Mouse (Mus musculus): Measurements from ENCODE around the gene Csnk1g2. TPM values are rescaled to one million over a fixed set of nuclear protein-coding genes. Genes with fewer than 3 reads are reported as not detected.

Csnk1g2 gene
- polyA plus RNA-seq, 1 experiment from 2014 or later: 79.9 TPM

Small RNA genes within 50 kb of the gene (microRNA-seq; reads per million reads assigned to microRNA genes)
- not detected for gene Mir6912

Other genes starting within 250 kb of the Csnk1g2 start
- 13.6 and 15.0 TPM in 2 replicates for gene Mex3d, start 235.2 kb upstream of the Csnk1g2 start, polyA plus RNA-seq (2015; fragmentation: Nextera tagmentation; extraction: Ambion mirVana)
- 174 and 188 TPM in 2 replicates for gene Mbd3, start 223.3 kb upstream of the Csnk1g2 start, polyA plus RNA-seq (2015; fragmentation: Nextera tagmentation; extraction: Ambion mirVana)
- 455 and 532 TPM in 2 replicates for gene Uqcr11, start 216.0 kb upstream of the Csnk1g2 start, polyA plus RNA-seq (2015; fragmentation: Nextera tagmentation; extraction: Ambion mirVana)
- 30.2 and 35.2 TPM in 2 replicates for gene Tcf3, start 189.2 kb upstream of the Csnk1g2 start, polyA plus RNA-seq (2015; fragmentation: Nextera tagmentation; extraction: Ambion mirVana)
- gene Onecut3, start 128.0 kb upstream of the Csnk1g2 start, polyA plus RNA-seq (2015; fragmentation: Nextera tagmentation; extraction: Ambion mirVana): 1.2 and 1.6 TPM in 2 replicates
- 1.1 and 1.4 TPM in 2 replicates for gene Atp8b3, start 83.7 kb upstream of the Csnk1g2 start, polyA plus RNA-seq (2015; fragmentation: Nextera tagmentation; extraction: Ambion mirVana)
- 26.9 and 27.6 TPM in 2 replicates for gene Rexo1, start 61.3 kb upstream of the Csnk1g2 start, polyA plus RNA-seq (2015; fragmentation: Nextera tagmentation; extraction: Ambion mirVana)
- 4.9 and 5.5 TPM in 2 replicates for gene Klf16, start 45.5 kb upstream of the Csnk1g2 start, polyA plus RNA-seq (2015; fragmentation: Nextera tagmentation; extraction: Ambion mirVana)
- 97.0 and 108 TPM in 2 replicates for gene Abhd17a, start 32.5 kb upstream of the Csnk1g2 start, polyA plus RNA-seq (2015; fragmentation: Nextera tagmentation; extraction: Ambion mirVana)
- 61.2 and 64.3 TPM in 2 replicates for gene Scamp4, start 20.0 kb upstream of the Csnk1g2 start, polyA plus RNA-seq (2015; fragmentation: Nextera tagmentation; extraction: Ambion mirVana)
- 4.5 and 6.2 TPM in 2 replicates for gene Adat3, start 20.0 kb upstream of the Csnk1g2 start, polyA plus RNA-seq (2015; fragmentation: Nextera tagmentation; extraction: Ambion mirVana)
- 3.0 and 4.0 TPM in 2 replicates for gene Gm49322, start 16.8 kb upstream of the Csnk1g2 start, polyA plus RNA-seq (2015; fragmentation: Nextera tagmentation; extraction: Ambion mirVana)
- gene Btbd2, start 34.2 kb downstream of the Csnk1g2 start, polyA plus RNA-seq (2015; fragmentation: Nextera tagmentation; extraction: Ambion mirVana): 71.8 and 73.5 TPM in 2 replicates
- gene Mknk2, start 55.3 kb downstream of the Csnk1g2 start, polyA plus RNA-seq (2015; fragmentation: Nextera tagmentation; extraction: Ambion mirVana): 43.7 and 49.1 TPM in 2 replicates
- 61.4 and 64.3 TPM in 2 replicates for gene Mob3a, start 79.1 kb downstream of the Csnk1g2 start, polyA plus RNA-seq (2015; fragmentation: Nextera tagmentation; extraction: Ambion mirVana)
- 44.9 and 49.5 TPM in 2 replicates for gene Izumo4, start 79.3 kb downstream of the Csnk1g2 start, polyA plus RNA-seq (2015; fragmentation: Nextera tagmentation; extraction: Ambion mirVana)
- 99.5 and 112 TPM in 2 replicates for gene Ap3d1, start 119.4 kb downstream of the Csnk1g2 start, polyA plus RNA-seq (2015; fragmentation: Nextera tagmentation; extraction: Ambion mirVana)
- gene Dot1l, start 132.4 kb downstream of the Csnk1g2 start, polyA plus RNA-seq (2015; fragmentation: Nextera tagmentation; extraction: Ambion mirVana): 17.7 and 17.8 TPM in 2 replicates
- gene Sf3a2, start 175.4 kb downstream of the Csnk1g2 start, polyA plus RNA-seq (2015; fragmentation: Nextera tagmentation; extraction: Ambion mirVana): 57.8 and 60.6 TPM in 2 replicates
- gene Plekhj1, start 175.8 kb downstream of the Csnk1g2 start, polyA plus RNA-seq (2015; fragmentation: Nextera tagmentation; extraction: Ambion mirVana): 121 and 125 TPM in 2 replicates
- not detected in 2 replicates for gene Amh, start 182.4 kb downstream of the Csnk1g2 start, polyA plus RNA-seq (2015; fragmentation: Nextera tagmentation; extraction: Ambion mirVana)
- gene Jsrp1, start 190.7 kb downstream of the Csnk1g2 start, polyA plus RNA-seq (2015; fragmentation: Nextera tagmentation; extraction: Ambion mirVana): 0.39 and 0.45 TPM in 2 replicates
- 1,102 and 1,149 TPM in 2 replicates for gene Oaz1, start 203.8 kb downstream of the Csnk1g2 start, polyA plus RNA-seq (2015; fragmentation: Nextera tagmentation; extraction: Ambion mirVana)
- 12.6 and 16.9 TPM in 2 replicates for gene Lingo3, start 221.2 kb downstream of the Csnk1g2 start, polyA plus RNA-seq (2015; fragmentation: Nextera tagmentation; extraction: Ambion mirVana)
- gene Lsm7, start 232.4 kb downstream of the Csnk1g2 start, polyA plus RNA-seq (2015; fragmentation: Nextera tagmentation; extraction: Ambion mirVana): 202 and 205 TPM in 2 replicates
- gene Sppl2b, start 232.4 kb downstream of the Csnk1g2 start, polyA plus RNA-seq (2015; fragmentation: Nextera tagmentation; extraction: Ambion mirVana): 82.4 and 84.1 TPM in 2 replicates
- 0.10 and 0.16 TPM in 2 replicates for gene Tmprss9, start 249.0 kb downstream of the Csnk1g2 start, polyA plus RNA-seq (2015; fragmentation: Nextera tagmentation; extraction: Ambion mirVana)

Data from midbrain, embryonic 16.5 days (tissue).